Mouse (Mus musculus): Measurements from ENCODE around the gene Atg14. TPM values are rescaled to one million over a fixed set of nuclear protein-coding genes. Genes with fewer than 3 reads are reported as not detected.
"Not testable (repeated sequence)": the region's sequence is repeated elsewhere in the genome, so short reads cannot be mapped to it uniquely, and the experiment has no call there.

Gene Atg14
- total RNA-seq, 1 experiment from 2014 or later = 6.9 TPM

- no peak for ATAC-seq (replicated peaks; ENCODE audit: low read depth, poor library complexity, severe bottlenecking)
Measured at GRCm38 (mm10) chr14:47551668-47552067, 18.8 kb downstream of the Atg14 start.

GRCm38 (mm10) chr14:47544877-47545276 is 25.6 kb downstream of the Atg14 start:
- ATAC-seq (replicated peaks; ENCODE audit: low read depth, poor library complexity, severe bottlenecking) = no peak

GRCm38 (mm10) chr14:47544286-47544685 is 26.2 kb downstream of the Atg14 start:
- no peak for ATAC-seq (replicated peaks; ENCODE audit: low read depth, poor library complexity, severe bottlenecking)

- peak; percentile 30; the same call in 1 of the 2 replicates for ATAC-seq (replicated peaks; ENCODE audit: low read depth, poor library complexity, severe bottlenecking)
Measured at GRCm38 (mm10) chr14:47542283-47542682, 28.2 kb downstream of the Atg14 start.

DNA sequence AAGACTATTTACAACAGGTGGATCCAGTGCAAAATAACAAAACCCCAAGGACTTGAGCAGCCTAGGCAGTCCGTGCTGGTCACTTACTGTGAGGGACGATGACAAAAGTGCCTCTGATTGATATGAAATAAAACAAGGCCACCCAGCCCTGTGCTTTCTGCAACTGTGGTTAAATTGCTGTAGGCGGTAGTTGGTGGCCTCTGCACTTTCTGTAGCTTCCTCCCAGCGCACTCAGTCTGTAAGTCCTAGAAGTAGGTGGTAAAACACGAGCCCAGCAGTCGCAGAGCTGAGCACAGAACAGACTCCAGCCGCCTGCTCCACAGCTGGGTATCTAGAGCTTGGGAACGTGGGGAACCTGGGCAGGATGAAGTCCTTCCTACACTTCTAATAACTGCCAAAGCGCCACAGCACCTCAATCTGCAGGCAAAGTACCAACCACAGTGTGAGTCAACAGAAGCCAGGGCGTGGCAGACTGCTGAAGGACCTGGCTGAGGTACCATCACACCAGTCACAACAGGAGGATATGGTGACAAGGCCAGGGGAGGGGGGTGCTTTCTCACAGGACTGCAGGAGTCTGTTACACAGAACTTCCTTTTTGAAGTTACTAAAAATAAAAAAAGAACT is 29.0 kb downstream of the Atg14 start:
- peak; percentile 74 for ATAC-seq (replicated peaks; ENCODE audit: low read depth, poor library complexity, severe bottlenecking)

DNA sequence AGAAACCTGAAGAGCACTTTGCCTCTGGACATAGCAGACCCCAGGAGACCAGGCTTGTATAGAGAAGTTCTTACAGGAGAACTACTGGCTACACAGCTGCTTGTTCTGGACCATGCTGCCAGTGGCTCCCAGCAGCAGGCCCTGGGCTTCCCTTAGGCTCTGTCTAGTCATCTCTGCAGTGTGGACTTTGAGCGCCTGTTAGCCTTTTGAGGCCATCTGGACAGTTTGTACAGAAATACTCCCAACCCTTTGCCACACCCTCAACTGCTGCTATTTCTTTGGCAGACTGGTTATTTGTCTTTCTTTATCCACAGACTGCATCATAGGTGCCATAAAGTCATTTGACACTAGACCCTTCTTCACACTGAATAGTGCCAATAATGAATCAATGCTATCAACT is 35.4 kb downstream of the Atg14 start:
- no peak for ATAC-seq (replicated peaks; ENCODE audit: low read depth, poor library complexity, severe bottlenecking)

- no peak for ATAC-seq (replicated peaks; ENCODE audit: low read depth, poor library complexity, severe bottlenecking)
Measured at GRCm38 (mm10) chr14:47534176-47534525, 36.3 kb downstream of the Atg14 start.

GRCm38 (mm10) chr14:47533365-47534175 is 36.9 kb downstream of the Atg14 start:
- peak; percentile 86 for ATAC-seq (replicated peaks; ENCODE audit: low read depth, poor library complexity, severe bottlenecking)

GRCm38 (mm10) chr14:47532496-47532895 is 38.0 kb downstream of the Atg14 start:
- no peak for ATAC-seq (replicated peaks; ENCODE audit: low read depth, poor library complexity, severe bottlenecking)

DNA sequence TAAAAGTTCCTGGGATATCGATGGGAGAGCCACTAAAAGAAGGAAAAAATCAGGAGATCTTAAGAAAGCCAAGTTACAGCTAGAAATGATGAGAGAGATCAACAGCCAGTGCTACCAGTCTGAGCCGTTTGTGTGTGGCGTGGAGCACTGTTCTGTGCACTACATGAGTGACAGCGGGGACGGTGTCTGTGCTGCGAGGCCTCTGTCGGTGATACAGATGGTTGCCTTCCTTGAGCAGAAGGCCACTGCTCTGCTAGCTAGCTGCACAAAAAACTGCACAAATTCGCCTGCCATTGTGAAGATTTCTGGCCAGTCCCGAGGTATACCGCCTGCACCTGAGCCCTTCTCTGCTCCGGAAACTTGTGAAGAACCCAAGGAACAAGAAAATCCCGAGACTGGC is 40.9 kb downstream of the Atg14 start:
- ATAC-seq (replicated peaks; ENCODE audit: low read depth, poor library complexity, severe bottlenecking) = not testable (repeated sequence)

DNA sequence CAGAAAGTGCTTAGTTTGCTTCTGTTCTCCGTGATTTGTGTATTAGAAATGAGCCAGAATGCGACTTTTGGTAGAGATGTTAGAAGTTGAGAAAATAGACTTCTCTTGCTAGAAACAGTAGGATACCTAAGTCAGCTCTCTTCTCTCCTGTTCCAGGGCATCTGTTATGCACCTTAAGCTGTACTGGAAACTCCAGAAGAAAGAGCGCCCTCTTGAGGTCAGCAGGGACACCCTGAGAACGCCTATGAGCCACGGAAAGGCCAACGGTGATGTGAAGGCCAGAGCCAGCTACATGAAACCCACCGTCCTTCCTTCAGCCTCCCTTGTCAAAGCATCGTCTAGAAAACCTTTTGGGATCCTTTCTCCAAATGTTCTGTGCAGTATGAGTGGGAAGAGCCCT is 41.4 kb downstream of the Atg14 start:
- peak; percentile 37; the same call in 1 of the 2 replicates for ATAC-seq (replicated peaks; ENCODE audit: low read depth, poor library complexity, severe bottlenecking)

DNA sequence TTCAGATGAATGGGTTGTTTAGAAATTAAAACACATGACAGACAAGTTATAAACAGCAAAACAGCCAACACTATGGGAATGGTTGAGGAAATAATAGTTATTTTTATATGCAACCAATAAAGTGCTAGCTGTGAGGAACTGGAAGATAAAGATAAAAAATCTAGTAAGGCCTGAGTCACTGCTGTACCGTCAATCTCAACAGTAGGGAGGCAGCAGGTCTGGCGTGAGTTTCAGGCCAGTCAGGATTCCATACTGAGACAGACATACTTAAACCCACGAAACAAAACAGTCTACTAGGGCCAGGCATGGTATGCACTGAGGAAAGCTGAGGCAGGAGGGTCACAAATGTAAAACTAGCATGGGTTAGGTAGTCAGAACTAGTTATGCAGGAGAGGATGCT is 42.2 kb downstream of the Atg14 start:
- ATAC-seq (replicated peaks; ENCODE audit: low read depth, poor library complexity, severe bottlenecking) = no peak

GRCm38 (mm10) chr14:47527833-47528232 is 42.6 kb downstream of the Atg14 start:
- no peak for ATAC-seq (replicated peaks; ENCODE audit: low read depth, poor library complexity, severe bottlenecking)

DNA sequence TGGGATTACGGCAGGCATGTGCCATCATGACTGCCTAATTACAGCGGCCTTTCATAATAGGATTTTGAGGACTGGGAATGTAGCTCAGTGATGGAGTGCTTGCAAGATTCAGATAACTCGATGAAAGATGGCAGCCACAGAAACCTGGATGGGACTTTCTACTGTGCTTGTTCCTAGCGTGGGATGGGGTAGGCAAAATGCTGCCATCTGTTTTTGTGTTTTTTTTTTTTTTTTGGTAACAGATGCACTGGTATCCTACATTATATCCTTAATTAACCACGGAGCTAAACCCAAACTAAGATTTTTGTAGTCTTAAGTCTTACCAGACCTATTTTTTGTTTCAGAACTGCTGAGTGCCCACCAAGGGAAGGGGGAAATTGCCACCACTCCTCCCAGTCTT is 44.6 kb downstream of the Atg14 start:
- ATAC-seq (replicated peaks; ENCODE audit: low read depth, poor library complexity, severe bottlenecking) = no peak

- no peak for ATAC-seq (replicated peaks; ENCODE audit: low read depth, poor library complexity, severe bottlenecking)
Measured at GRCm38 (mm10) chr14:47525374-47525773, 45.1 kb downstream of the Atg14 start.

DNA sequence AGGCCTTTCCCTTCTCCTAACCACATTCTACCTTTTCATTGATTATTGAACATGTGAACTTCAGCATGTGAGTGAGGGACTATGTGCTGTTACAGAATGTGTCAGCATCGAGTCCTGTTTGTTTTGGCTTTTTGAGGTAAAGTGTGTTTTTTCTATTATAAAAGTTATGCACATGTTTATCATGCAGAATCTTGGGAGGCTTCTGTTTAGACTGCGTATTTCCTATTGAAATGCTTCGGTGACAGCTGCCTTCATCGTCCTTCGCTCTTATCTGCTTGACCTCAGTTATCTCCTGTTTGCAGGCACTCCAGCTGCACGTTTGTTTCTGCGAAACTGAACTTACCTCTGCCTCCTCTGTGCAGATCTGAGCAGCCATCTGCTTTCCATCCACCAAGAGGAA is 48.1 kb downstream of the Atg14 start:
- peak; percentile 85 for ATAC-seq (replicated peaks; ENCODE audit: low read depth, poor library complexity, severe bottlenecking)

- ATAC-seq (replicated peaks; ENCODE audit: low read depth, poor library complexity, severe bottlenecking) = no peak
Measured at GRCm38 (mm10) chr14:47521609-47522008, 48.8 kb downstream of the Atg14 start.

GRCm38 (mm10) chr14:47520751-47521449 is 49.5 kb downstream of the Atg14 start:
- ATAC-seq (replicated peaks; ENCODE audit: low read depth, poor library complexity, severe bottlenecking) = no peak

GRCm38 (mm10) chr14:47518619-47519018 is 51.8 kb downstream of the Atg14 start:
- 0 out of 2 replicates have a peak, but pooled peaks have one; percentile 23 for ATAC-seq (replicated peaks; ENCODE audit: low read depth, poor library complexity, severe bottlenecking)

GRCm38 (mm10) chr14:47516755-47517154 is 53.7 kb downstream of the Atg14 start:
- no peak for ATAC-seq (replicated peaks; ENCODE audit: low read depth, poor library complexity, severe bottlenecking)

DNA sequence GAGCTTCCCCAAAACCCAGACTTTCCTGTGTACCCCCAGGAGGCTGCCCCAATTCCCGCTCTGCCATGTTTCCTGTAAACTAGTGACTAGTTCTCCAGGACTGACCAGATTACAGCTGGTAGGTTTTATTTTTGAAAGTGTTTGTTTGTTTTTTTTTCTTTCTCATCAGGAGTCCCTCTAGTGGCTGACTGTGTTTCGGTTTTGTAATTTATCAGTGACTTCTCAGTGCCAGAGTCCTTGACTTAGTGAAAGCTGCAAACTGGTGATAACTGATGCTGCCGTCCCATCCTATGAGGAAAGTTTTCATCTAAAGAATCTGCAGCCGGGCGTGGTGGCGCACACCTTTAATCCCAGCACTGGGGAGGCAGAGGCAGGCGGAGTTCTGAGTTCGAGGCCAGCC is 54.8 kb downstream of the Atg14 start:
- peak; percentile 45 for ATAC-seq (replicated peaks; ENCODE audit: low read depth, poor library complexity, severe bottlenecking)

All from common myeloid progenitor, adult 5-6 weeks (primary cell).